Mouse (Mus musculus): ENCODE measurements around the gene Ly6g6e. TPM values are rescaled to one million over a fixed set of nuclear protein-coding genes. Genes with fewer than 3 reads are reported as not detected.

The Ly6g6e gene
- total and polyA plus RNA-seq, 2 experiments, result 0.33 to 0.37 TPM

- Histone ChIP-seq H3K4me1 (ENCODE audit: control insufficient read depth, insufficient read depth, low read length) (peaks cover 16% of the 10 kb centered on the region), H3K27ac (replicated peaks; ENCODE audit: insufficient read depth, low read depth, low read length) (peak overlapping the region; percentile 96)
- DNase-seq (ENCODE audit: extremely low read depth, low read depth, low spot score), result no peak
Measured at GRCm38 (mm10) chr17:35048149-35048931, 28.4 kb upstream of the Ly6g6e start.

GRCm38 (mm10) chr17:35048932-35049440, 27.7 kb upstream of the Ly6g6e start:
- WGBS, result 64% methylated on average over 5 of the region's 5 CpGs
- H3K4me1 ChIP-seq (ENCODE audit: control insufficient read depth, insufficient read depth, low read length), result peaks cover 16% of the 10 kb centered on the region
- no peak for TF ChIP-seq POLR2A (IDR thresholded peaks at IDR 0.05; ENCODE audit: extremely low read depth, insufficient read depth, low read length)
- no peak for TF ChIP-seq CTCF (IDR thresholded peaks at IDR 0.05; ENCODE audit: low read depth, low read length)
- no peaks in the 10 kb centered on the region for H3K79me2 ChIP-seq (ENCODE audit: control insufficient read depth, insufficient read depth, low read length)
- peak overlapping the region; percentile 51 for H3K27ac ChIP-seq (replicated peaks; ENCODE audit: insufficient read depth, low read depth, low read length)
- DNase-seq (ENCODE audit: extremely low read depth, low read depth, low spot score), result no peak
- H3K36me3 ChIP-seq (ENCODE audit: control insufficient read depth, insufficient read depth, low read length), result peaks cover 4% of the 10 kb centered on the region; the same call in 1 of the 2 replicates
- no peak overlapping the region for H3K4me3 ChIP-seq (ENCODE audit: insufficient read depth, low read depth, low read length)
- no peaks in the 10 kb centered on the region for H3K27me3 ChIP-seq (ENCODE audit: control insufficient read depth, insufficient read depth, low read length)
- no peak overlapping the region for H3K9ac ChIP-seq (ENCODE audit: low read depth, low read length)

More at GRCm38 (mm10) chr17:35048149-35048931, 28.4 kb upstream of the Ly6g6e start:
- Histone ChIP-seq H3K79me2 (ENCODE audit: control insufficient read depth, insufficient read depth, low read length) (no peaks in the 10 kb centered on the region), H3K4me3 (ENCODE audit: insufficient read depth, low read depth, low read length) (no peak overlapping the region), H3K9ac (ENCODE audit: low read depth, low read length) (peak overlapping the region; percentile 33), H3K36me3 (ENCODE audit: control insufficient read depth, insufficient read depth, low read length) (peaks cover 1% of the 10 kb centered on the region; the same call in 1 of the 2 replicates), H3K27me3 (ENCODE audit: control insufficient read depth, insufficient read depth, low read length) (no peaks in the 10 kb centered on the region)
- TF ChIP-seq POLR2A (IDR thresholded peaks at IDR 0.05; ENCODE audit: extremely low read depth, insufficient read depth, low read length), result no peak
- no peak for TF ChIP-seq CTCF (IDR thresholded peaks at IDR 0.05; ENCODE audit: low read depth, low read length)
- 15% methylated on average over 11 of the region's 11 CpGs for WGBS

- Histone ChIP-seq H3K4me3 (ENCODE audit: insufficient read depth, low read depth, low read length) (peak within 1 kb of the TSS; percentile 75), H3K79me2 (ENCODE audit: control insufficient read depth, insufficient read depth, low read length) (no peaks in the 10 kb centered on the region), H3K27ac (replicated peaks; ENCODE audit: insufficient read depth, low read depth, low read length) (peak within 1 kb of the TSS; percentile 56), H3K36me3 (ENCODE audit: control insufficient read depth, insufficient read depth, low read length) (peaks cover 4% of the 10 kb centered on the region; the same call in 1 of the 2 replicates), H3K4me1 (ENCODE audit: control insufficient read depth, insufficient read depth, low read length) (peaks cover 16% of the 10 kb centered on the region), H3K9ac (ENCODE audit: low read depth, low read length) (peak within 1 kb of the TSS; percentile 77), H3K27me3 (ENCODE audit: control insufficient read depth, insufficient read depth, low read length) (no peaks in the 10 kb centered on the region)
- peak; percentile 16 for DNase-seq (ENCODE audit: extremely low read depth, low read depth, low spot score)
- 9% methylated on average over 9 of the region's 11 CpGs for WGBS
- TF ChIP-seq CTCF (IDR thresholded peaks at IDR 0.05; ENCODE audit: low read depth, low read length) (0 out of 2 replicates have a peak, but pooled peaks have one; percentile 16), POLR2A (IDR thresholded peaks at IDR 0.05; ENCODE audit: extremely low read depth, insufficient read depth, low read length) (no peak)
Measured at GRCm38 (mm10) chr17:35049561-35050016, 27.1 kb upstream of the Ly6g6e start, which contains the start of gene Clic1. Gene Clic1 (plus strand): TSS chr17:35049966.

- H3K4me3 ChIP-seq (ENCODE audit: insufficient read depth, low read depth, low read length), result peak overlapping the region; percentile 75
- DNase-seq (ENCODE audit: extremely low read depth, low read depth, low spot score), result peak; percentile 33
- H3K4me1 ChIP-seq (ENCODE audit: control insufficient read depth, insufficient read depth, low read length), result peaks cover 15% of the 10 kb centered on the region
- WGBS, result 1% methylated on average over 27 of the region's 27 CpGs
- no peaks in the 10 kb centered on the region for H3K79me2 ChIP-seq (ENCODE audit: control insufficient read depth, insufficient read depth, low read length)
- TF ChIP-seq CTCF (IDR thresholded peaks at IDR 0.05; ENCODE audit: low read depth, low read length) (no peak), POLR2A (IDR thresholded peaks at IDR 0.05; ENCODE audit: extremely low read depth, insufficient read depth, low read length) (no peak)
- peak overlapping the region; percentile 77 for H3K9ac ChIP-seq (ENCODE audit: low read depth, low read length)
- H3K27me3 ChIP-seq (ENCODE audit: control insufficient read depth, insufficient read depth, low read length), result no peaks in the 10 kb centered on the region
- peaks cover 8% of the 10 kb centered on the region; the same call in 1 of the 2 replicates for H3K36me3 ChIP-seq (ENCODE audit: control insufficient read depth, insufficient read depth, low read length)
- peak overlapping the region; percentile 56 for H3K27ac ChIP-seq (replicated peaks; ENCODE audit: insufficient read depth, low read depth, low read length)
Measured at GRCm38 (mm10) chr17:35050126-35050750, 26.5 kb upstream of the Ly6g6e start.

- peak overlapping the region; percentile 78 for H3K9ac ChIP-seq (ENCODE audit: low read depth, low read length)
- peaks cover 9% of the 10 kb centered on the region; the same call in 1 of the 2 replicates for H3K36me3 ChIP-seq (ENCODE audit: control insufficient read depth, insufficient read depth, low read length)
- H3K79me2 ChIP-seq (ENCODE audit: control insufficient read depth, insufficient read depth, low read length), result no peaks in the 10 kb centered on the region
- peaks cover 12% of the 10 kb centered on the region for H3K4me1 ChIP-seq (ENCODE audit: control insufficient read depth, insufficient read depth, low read length)
- 59% methylated on average over 21 of the region's 21 CpGs for WGBS
- no peaks in the 10 kb centered on the region for H3K27me3 ChIP-seq (ENCODE audit: control insufficient read depth, insufficient read depth, low read length)
- peak; percentile 42 for DNase-seq (ENCODE audit: extremely low read depth, low read depth, low spot score)
- TF ChIP-seq CTCF (IDR thresholded peaks at IDR 0.05; ENCODE audit: low read depth, low read length) (no peak), POLR2A (IDR thresholded peaks at IDR 0.05; ENCODE audit: extremely low read depth, insufficient read depth, low read length) (0 out of 2 replicates have a peak, but pooled peaks have one; percentile 26)
- peak overlapping the region; percentile 68 for H3K4me3 ChIP-seq (ENCODE audit: insufficient read depth, low read depth, low read length)
- peak overlapping the region; percentile 80 for H3K27ac ChIP-seq (replicated peaks; ENCODE audit: insufficient read depth, low read depth, low read length)
Measured at GRCm38 (mm10) chr17:35051156-35052086, 25.3 kb upstream of the Ly6g6e start.

All from liver, adult 2 months (tissue).